Comparison of ENCODE assay signal across 26 mouse cellular contexts in the genomic region with DNA sequence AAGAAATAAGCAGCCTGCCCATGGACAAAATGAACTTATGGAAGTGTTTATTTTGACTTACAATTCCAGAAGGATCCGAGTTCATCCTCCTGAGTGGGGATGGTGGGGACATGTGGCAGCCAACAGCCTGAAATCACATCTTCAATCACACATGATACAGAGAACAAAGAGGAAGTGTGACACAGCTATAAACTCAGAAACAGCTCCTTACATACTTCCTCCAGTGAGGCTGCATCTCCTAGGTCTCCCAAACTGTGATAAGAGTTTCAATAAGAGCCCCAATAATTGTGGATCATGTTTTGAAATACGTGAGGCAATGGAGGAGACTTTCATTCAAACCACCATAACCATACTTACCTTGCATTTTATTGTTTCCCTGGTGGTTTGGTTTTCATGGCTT.
DNase-seq lines count a peak whose midpoint lies in the region; ATAC-seq and TF ChIP-seq lines count a peak whose summit lies in the region.
"Had no signal": no experiment of that assay in that cellular context is flagged by ENCODE, and none has a peak within 500 bp of the region (broad histone marks: within the 10 kb centered on the region; RNA-seq: fewer than 3 reads in every experiment).

No protein-coding gene starts in this region.

- H3K9ac ChIP-seq in MEL (ENCODE audit: control insufficient read depth, low read depth, low read length, poor library complexity, severe bottlenecking) = no peak overlapping the region
- no peak overlapping the region for H3K9ac ChIP-seq in liver, postnatal 0 days (replicated peaks)
- H3K9ac ChIP-seq: embryonic facial prominence, embryonic 13.5 days; embryonic facial prominence, embryonic 15.5 days; forebrain, embryonic 12.5 days had no signal

- TF ChIP-seq RAD21 in MEL (IDR thresholded peaks at IDR 0.05; ENCODE audit: low read depth, low read length) = no peak

- peak; percentile 65 for ATAC-seq in granulocyte monocyte progenitor cell, adult 5-6 weeks (replicated peaks; ENCODE audit: poor library complexity, severe bottlenecking)
- peak; percentile 29; the same call in 1 of the 2 replicates for ATAC-seq in megakaryocyte, adult 5-6 weeks (ENCODE audit: poor library complexity, severe bottlenecking)
- ATAC-seq in liver, postnatal 0 days = no peak
- ATAC-seq: CD4-positive, CD25-positive, alpha-beta regulatory T cell, adult 4 months; forebrain, embryonic 14.5 days; forebrain, embryonic 16.5 days had no signal

- no peak overlapping the region for H3K4me3 ChIP-seq in MEL (ENCODE audit: control insufficient read depth in 1 of 2, insufficient read depth in 1 of 2, low read depth in 2 of 2, low read length in 2 of 2)
- H3K4me3 ChIP-seq in liver, postnatal 0 days (ENCODE audit: low read depth, low read length) = no peak overlapping the region
- H3K4me3 ChIP-seq: embryonic facial prominence, embryonic 13.5 days; embryonic facial prominence, embryonic 15.5 days; erythroblast, embryonic 14.5 days; forebrain, embryonic 10.5 days; forebrain, embryonic 12.5 days had no signal

- no peaks in the 10 kb centered on the region for H3K27me3 ChIP-seq in MEL (ENCODE audit: control insufficient read depth in 1 of 2, insufficient read depth in 2 of 2, low read length in 2 of 2)
- no peaks in the 10 kb centered on the region for H3K27me3 ChIP-seq in liver, postnatal 0 days (ENCODE audit: insufficient read depth, low read length)
- H3K27me3 ChIP-seq: CH12.LX; embryonic facial prominence, embryonic 13.5 days; embryonic facial prominence, embryonic 15.5 days; forebrain, embryonic 12.5 days had no signal

- H3K9me3 ChIP-seq in MEL (replicated peaks; ENCODE audit: insufficient read depth, low read length) = no peaks in the 10 kb centered on the region
- H3K9me3 ChIP-seq in liver, postnatal 0 days (ENCODE audit: low read length) = no peaks in the 10 kb centered on the region
- H3K9me3 ChIP-seq: embryonic facial prominence, embryonic 13.5 days; embryonic facial prominence, embryonic 15.5 days; forebrain, embryonic 10.5 days; G1E had no signal

- H3K4me2 ChIP-seq in liver, postnatal 0 days (ENCODE audit: low read depth, low read length) = no peak overlapping the region
- H3K4me2 ChIP-seq: embryonic facial prominence, embryonic 13.5 days; embryonic facial prominence, embryonic 15.5 days; forebrain, embryonic 12.5 days had no signal

- 57% methylated on average over 2 of the region's 2 CpGs for WGBS in liver, postnatal 0 days (ENCODE audit: insufficient replicate concordance)

- no peak for TF ChIP-seq POLR2A in MEL (IDR thresholded peaks at IDR 0.05; ENCODE audit: control insufficient read depth in 1 of 2, insufficient read depth in 1 of 2, low read depth in 1 of 2, low read length in 2 of 2, poor library complexity in 1 of 2)

- peaks cover 4 to 6% of the 10 kb centered on the region in 2 experiments for H3K4me1 ChIP-seq in MEL (ENCODE audit: control insufficient read depth in 1 of 2, insufficient read depth in 2 of 2, low read length in 2 of 2)
- H3K4me1 ChIP-seq in liver, postnatal 0 days (ENCODE audit: insufficient read depth) = no peaks in the 10 kb centered on the region
- H3K4me1 ChIP-seq: embryonic facial prominence, embryonic 13.5 days; embryonic facial prominence, embryonic 15.5 days; forebrain, embryonic 10.5 days; forebrain, embryonic 12.5 days had no signal

- TF ChIP-seq CTCF in MEL (IDR thresholded peaks at IDR 0.05 in 2 of 3, conservative IDR thresholded peaks at IDR 0.05 in 1 of 3; ENCODE audit: control insufficient read depth in 1 of 3, insufficient read depth in 1 of 3, low read depth in 2 of 3, low read length in 3 of 3, poor library complexity in 1 of 3, severe bottlenecking in 1 of 3) = no peak
- TF ChIP-seq CTCF in liver, postnatal 0 days (IDR thresholded peaks at IDR 0.05; ENCODE audit: low read depth) = no peak

- DNase-seq in MEL (ENCODE audit: low read depth, low spot score) = peak; percentile 30
- no peak for DNase-seq in cerebellum, postnatal 25 days
- no peak for DNase-seq in liver
- DNase-seq in liver, postnatal 0 days = no peak
- DNase-seq: adrenal gland, adult 2 months; adrenal gland, postnatal 10 days; adrenal gland, postnatal 25 days; B cell, adult 2 months; cerebellum, adult 11 months; cerebellum, adult 18-20 months; cerebellum, adult 8-10 months; cerebellum, adult 9-11 months; cerebellum, postnatal 14 days; embryo, embryonic 11 days had no signal

- H3K79me2 ChIP-seq in MEL (ENCODE audit: control insufficient read depth, insufficient read depth, low read length, poor library complexity) = no peaks in the 10 kb centered on the region

- peaks cover 0 to 12% of the 10 kb centered on the region in 2 experiments; a peak in 2 of 4 replicates for H3K36me3 ChIP-seq in MEL (ENCODE audit: control insufficient read depth in 1 of 2, insufficient read depth in 2 of 2, low read length in 2 of 2)
- no peaks in the 10 kb centered on the region for H3K36me3 ChIP-seq in liver, postnatal 0 days (replicated peaks; ENCODE audit: insufficient read depth, low read length)
- H3K36me3 ChIP-seq: embryonic facial prominence, embryonic 13.5 days; embryonic facial prominence, embryonic 15.5 days; forebrain, embryonic 10.5 days; forebrain, embryonic 12.5 days; G1E had no signal

- TF ChIP-seq EP300 in MEL (IDR thresholded peaks at IDR 0.05; ENCODE audit: low read depth in 1 of 2, low read length in 2 of 2) = no peak
- no peak for TF ChIP-seq EP300 in liver, postnatal 0 days (IDR thresholded peaks at IDR 0.05; ENCODE audit: low read depth)

- H3K27ac ChIP-seq in MEL (ENCODE audit: control insufficient read depth, low read depth, low read length) = no peak overlapping the region
- H3K27ac ChIP-seq in liver, postnatal 0 days (ENCODE audit: low read depth) = no peak overlapping the region
- H3K27ac ChIP-seq: embryonic facial prominence, embryonic 13.5 days; embryonic facial prominence, embryonic 15.5 days; forebrain, embryonic 10.5 days; forebrain, embryonic 12.5 days had no signal

TF ChIP-seq in MEL, 35 proteins besides CTCF, POLR2A, EP300 and RAD21:
- no peak for TF ChIP-seq ZMIZ1 (IDR thresholded peaks at IDR 0.05; ENCODE audit: low read depth, low read length)
- TF ChIP-seq TBP (IDR thresholded peaks at IDR 0.05; ENCODE audit: low read depth, low read length) = no peak
- TF ChIP-seq MAZ (IDR thresholded peaks at IDR 0.05; ENCODE audit: low read depth, low read length) = no peak
- no peak for TF ChIP-seq ETS1 (IDR thresholded peaks at IDR 0.05; ENCODE audit: low read depth, low read length)
- TF ChIP-seq POLR2AphosphoS5 (IDR thresholded peaks at IDR 0.05; ENCODE audit: borderline replicate concordance, low read depth, low read length) = no peak
- no peak for TF ChIP-seq RCOR1 (IDR thresholded peaks at IDR 0.05; ENCODE audit: low read depth, low read length)
- TF ChIP-seq E2F4 (IDR thresholded peaks at IDR 0.05; ENCODE audit: borderline replicate concordance, low read depth, low read length) = no peak
- TF ChIP-seq USF2 (IDR thresholded peaks at IDR 0.05; ENCODE audit: borderline replicate concordance in 1 of 2, insufficient read depth in 1 of 2, low read depth in 1 of 2, low read length in 2 of 2) = no peak
- no peak for TF ChIP-seq USF1 (IDR thresholded peaks at IDR 0.05; ENCODE audit: low read depth, low read length)
- TF ChIP-seq JUND (IDR thresholded peaks at IDR 0.05; ENCODE audit: low read depth, low read length) = no peak
- TF ChIP-seq MXI1 (IDR thresholded peaks at IDR 0.05; ENCODE audit: low read depth, low read length) = no peak
TF ChIP-seq in MEL: peak in this region for 0.
